Mouse (Mus musculus) forebrain, embryonic 12.5 days (tissue): ENCODE results near the gene Osbpl6. TPM values are rescaled to one million over a fixed set of nuclear protein-coding genes. Genes with fewer than 3 reads are reported as not detected.

ENCODE experiments used
- ATAC-seq: fragments of 200-750 bp; cut with Nextera tagmentation; 2 replicates; pipeline ENCODE4 v1.8.0; 2017; ENCODE audit warnings: moderate TSS enrichment; ENCODE audit not compliant: low FRiP score
- H3K27ac ChIP-seq: fragments of 300-500 bp; sonication (generic); 2 replicates; pipeline ENCODE4 v1.5.1; 2016; ENCODE audit warnings: mild to moderate bottlenecking
- H3K27me3 ChIP-seq: fragments of 300-500 bp; sonication (generic); 2 replicates; pipeline ENCODE4 v1.6.1; 2016; ENCODE audit warnings: mild to moderate bottlenecking
- H3K36me3 ChIP-seq: fragments of 300-500 bp; sonication (generic); replicated peaks from 2 replicates; pipeline ENCODE4 v1.6.1; 2016; ENCODE audit warnings: mild to moderate bottlenecking
- H3K4me1 ChIP-seq: fragments of 300-500 bp; sonication (generic); 2 replicates; pipeline ENCODE4 v1.6.1; 2016
- H3K4me2 ChIP-seq: fragments of 300-500 bp; sonication (generic); 2 replicates; pipeline ENCODE4 v1.6.1; 2016; ENCODE audit warnings: mild to moderate bottlenecking, moderate library complexity
- H3K4me3 ChIP-seq: fragments of 300-500 bp; sonication (generic); replicated peaks from 2 replicates; pipeline ENCODE4 v1.5.1; 2016; ENCODE audit warnings: mild to moderate bottlenecking
- H3K9ac ChIP-seq: fragments of 300-500 bp; sonication (generic); 2 replicates; pipeline ENCODE4 v1.6.1; 2016; ENCODE audit warnings: mild to moderate bottlenecking
- H3K9me3 ChIP-seq: fragments of 300-500 bp; sonication (generic); 2 replicates; pipeline ENCODE4 v1.6.1; 2016
- WGBS: fragments of 180-500 bp; shearing (Covaris S2); methylation state at CpG from one replicate; pipeline ENCODE4 v1.1.7; 2016; 5-methylcytosine and 5-hydroxymethylcytosine counted together
- microRNA-seq: library from miRNA; unstranded; fragments of <30 nt; microRNA quantifications from one replicate; pipeline ENCODE4, GENCODE M21; 2017
- polyA plus RNA-seq: library from polyadenylated mRNA; unstranded; fragments of >200 nt; fragmentation: Nextera tagmentation; extraction: Ambion mirVana; gene quantifications from 2 replicates; pipeline ENCODE4 v1.2.1, GENCODE M21; 2016

Gene Osbpl6
- polyA plus RNA-seq, 1 experiment from 2014 or later = 17.0 TPM

DNA sequence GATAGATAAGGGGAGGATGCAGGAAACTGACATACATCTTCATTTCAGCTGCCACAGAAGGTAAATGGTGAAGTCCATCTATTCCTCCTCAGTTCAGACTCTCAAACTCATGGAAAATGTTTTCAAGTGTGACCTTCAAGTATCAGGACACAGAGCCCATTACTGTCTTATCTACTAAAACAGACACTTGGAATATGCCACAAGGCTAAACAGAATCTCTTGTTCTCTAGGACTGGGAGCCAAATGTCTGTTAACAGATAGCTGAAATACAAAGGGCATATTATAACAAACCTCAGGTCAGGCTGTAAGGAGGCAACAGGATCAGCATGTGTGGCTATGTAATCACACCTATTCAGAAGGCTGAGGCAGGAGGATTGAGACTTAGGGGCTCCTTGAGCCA lies 237.5 kb downstream of the Osbpl6 start:
- H3K4me3 ChIP-seq = no peak overlapping the region
- peaks cover 48% of the 10 kb centered on the region for H3K36me3 ChIP-seq
- H3K27me3 ChIP-seq = no peaks in the 10 kb centered on the region
- H3K4me2 ChIP-seq = no peak overlapping the region
- ATAC-seq = no peak
- H3K27ac ChIP-seq = no peak overlapping the region
- H3K9ac ChIP-seq = no peak overlapping the region
- peaks cover 13% of the 10 kb centered on the region for H3K4me1 ChIP-seq
- H3K9me3 ChIP-seq = no peaks in the 10 kb centered on the region

DNA sequence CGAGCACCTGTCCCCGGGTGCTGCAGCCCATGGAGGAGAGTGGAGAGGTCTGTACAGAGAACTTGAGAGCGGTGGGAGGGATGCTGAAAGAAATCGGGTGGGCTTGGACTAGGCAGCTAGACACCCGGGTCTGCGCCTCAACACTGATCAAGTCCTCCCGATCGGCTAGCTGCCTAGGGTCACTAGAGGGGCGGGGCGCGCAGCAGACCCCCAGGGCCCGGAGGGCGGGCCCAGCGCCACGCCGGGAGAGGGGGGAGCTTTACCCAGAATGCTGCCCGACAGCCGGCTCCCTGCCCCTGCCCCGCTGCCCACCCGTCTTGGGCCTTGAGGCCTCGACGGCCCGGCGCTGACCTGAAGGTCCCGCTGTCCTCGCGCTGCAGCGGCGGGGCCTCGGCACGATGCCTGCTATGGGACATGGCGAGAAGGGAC lies 241.1 kb downstream of the Osbpl6 start:
- Histone ChIP-seq H3K4me3 (peak overlapping the region; percentile 73), H3K27me3 (no peaks in the 10 kb centered on the region), H3K27ac (peak overlapping the region; percentile 96), H3K9ac (peak overlapping the region; percentile 85), H3K4me2 (peak overlapping the region; percentile 71), H3K9me3 (no peaks in the 10 kb centered on the region), H3K36me3 (peaks cover 14% of the 10 kb centered on the region), H3K4me1 (peaks cover 15% of the 10 kb centered on the region)
- ATAC-seq = peak; percentile 62; the same call in 1 of the 2 replicates
- WGBS = 0% methylated on average over 32 of the region's 32 CpGs

DNA sequence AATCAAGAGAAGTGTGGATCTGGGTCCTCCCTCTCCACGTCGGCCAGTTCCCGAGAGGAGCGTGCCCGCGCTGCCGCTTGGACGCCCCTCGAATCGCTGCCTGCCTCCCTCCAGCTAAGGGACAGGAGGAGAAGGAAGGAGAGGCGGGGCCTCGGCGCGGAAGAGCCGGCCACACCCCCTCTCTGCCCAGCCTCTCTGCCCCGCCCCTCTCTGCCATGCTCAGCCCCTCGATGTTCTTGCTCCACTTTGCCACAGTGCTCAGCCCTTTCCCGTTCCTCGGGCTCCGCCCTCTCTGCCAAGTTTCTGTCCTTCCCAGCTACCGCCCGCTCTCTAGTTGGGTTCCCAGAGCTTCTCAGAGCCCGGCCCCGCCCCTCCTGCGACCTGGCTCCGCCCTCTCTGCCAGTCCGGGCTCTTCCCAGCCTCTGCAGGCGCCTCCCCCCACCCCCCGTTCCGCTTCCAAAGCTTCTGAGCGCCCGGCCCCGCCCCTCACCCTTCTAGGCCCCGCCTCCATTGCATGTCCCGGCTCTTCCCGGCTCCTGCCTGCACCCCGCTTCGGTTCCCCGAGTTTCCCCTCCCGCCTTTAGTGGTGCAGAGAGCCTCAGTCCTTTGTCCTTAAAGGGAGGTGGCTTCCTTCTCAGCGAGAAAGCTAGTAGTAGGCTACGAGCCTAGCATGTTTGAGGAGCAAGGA lies 241.7 kb downstream of the Osbpl6 start, which contains the start of the genes Prkra and Pjvk:
Prkra (minus strand) TSS at position 133 of the 688 bp plus-strand sequence.
Pjvk (plus strand) TSS at position 594 of the 688 bp plus-strand sequence.
- H3K9ac ChIP-seq = peak within 1 kb of the TSS; percentile 85
- peaks cover 15% of the 10 kb centered on the region for H3K4me1 ChIP-seq
- peak within 1 kb of the TSS; percentile 73 for H3K4me3 ChIP-seq
- H3K36me3 ChIP-seq = peaks cover 9% of the 10 kb centered on the region; the same call in 1 of the 2 replicates
- peak; percentile 98 for ATAC-seq
- H3K9me3 ChIP-seq = no peaks in the 10 kb centered on the region
- H3K27ac ChIP-seq = peak within 1 kb of the TSS; percentile 96
- WGBS = under 1% methylated on average over 36 of the region's 42 CpGs
- no peaks in the 10 kb centered on the region for H3K27me3 ChIP-seq
- H3K4me2 ChIP-seq = peak within 1 kb of the TSS; percentile 71

DNA sequence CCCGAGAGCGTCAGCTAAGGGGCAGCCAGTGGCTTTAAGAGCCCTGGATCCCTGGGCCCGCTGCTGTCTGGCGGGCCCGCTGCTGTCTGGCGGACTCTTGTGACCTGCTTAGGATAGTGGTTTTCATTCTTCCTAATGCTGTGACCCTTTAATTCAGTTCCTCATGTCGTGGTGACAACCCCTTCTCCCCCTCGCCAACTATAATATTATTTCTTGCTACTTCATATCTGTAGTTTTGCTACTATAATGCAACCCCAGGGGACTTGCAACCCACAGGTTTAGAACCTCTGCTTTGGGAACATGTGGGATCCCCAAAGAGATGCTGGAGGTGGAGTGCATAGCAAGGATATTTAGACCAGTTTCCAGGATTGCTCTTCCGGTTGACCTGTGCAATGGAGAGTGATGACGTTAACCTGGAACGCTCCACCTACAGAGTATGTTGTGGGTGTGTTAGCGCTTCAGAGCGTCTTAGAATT lies 242.4 kb downstream of the Osbpl6 start:
- WGBS = 30% methylated on average over 13 of the region's 13 CpGs
- Histone ChIP-seq H3K27ac (peak overlapping the region; percentile 96), H3K27me3 (no peaks in the 10 kb centered on the region), H3K9me3 (no peaks in the 10 kb centered on the region), H3K36me3 (peaks cover 5% of the 10 kb centered on the region; the same call in 1 of the 2 replicates), H3K4me3 (peak overlapping the region; percentile 73), H3K4me1 (peaks cover 15% of the 10 kb centered on the region), H3K4me2 (peak overlapping the region; percentile 71), H3K9ac (peak overlapping the region; percentile 56)
- peak; percentile 25 for ATAC-seq

Small RNAs within 50 kb of the gene (microRNA-seq; reads per million reads assigned to microRNA genes)
- gene Gm23164 = not detected

Other genes with a start within 250 kb of the Osbpl6 start
- gene Pde11a, start 67.7 kb upstream of the Osbpl6 start, polyA plus RNA-seq = 0.08 and 0.21 TPM in 2 replicates
- not detected in 2 replicates for gene Cyct, start 46.1 kb upstream of the Osbpl6 start, polyA plus RNA-seq
- gene Rbm45, start 36.5 kb upstream of the Osbpl6 start, polyA plus RNA-seq = 13.5 and 20.5 TPM in 2 replicates
- gene Prkra, start 241.5 kb downstream of the Osbpl6 start, polyA plus RNA-seq = 92.2 and 93.9 TPM in 2 replicates
- gene Pjvk, start 242.0 kb downstream of the Osbpl6 start, polyA plus RNA-seq = 0.91 and 1.3 TPM in 2 replicates